Mouse (Mus musculus) heart, postnatal 25 days (tissue): ENCODE measurements around the gene Lipa. TPM values are rescaled to one million over a fixed set of nuclear protein-coding genes. Genes with fewer than 3 reads are reported as not detected.
A peak's percentile ranks its signal among the peaks of the same experiment; 100 is the strongest.

Experiments
- DNase-seq: peaks from one replicate; pipeline ENCODE4 v3.0.0; 2022; ENCODE audit warnings: low spot score
- intact Hi-C: fragments of 180-260 bp; cut with DNase I; formaldehyde crosslinking; loops from one replicate; pipeline ENCODE4 v1.15.1; 2025
- total RNA-seq, 2 experiments: library from RNA; stranded (reverse); gene quantifications; 2 replicates each; pipeline ENCODE4 v1.2.3; 2021

The Lipa gene
- total RNA-seq, 2 experiments from 2014 or later = 21.0 to 25.6 TPM

DNA sequence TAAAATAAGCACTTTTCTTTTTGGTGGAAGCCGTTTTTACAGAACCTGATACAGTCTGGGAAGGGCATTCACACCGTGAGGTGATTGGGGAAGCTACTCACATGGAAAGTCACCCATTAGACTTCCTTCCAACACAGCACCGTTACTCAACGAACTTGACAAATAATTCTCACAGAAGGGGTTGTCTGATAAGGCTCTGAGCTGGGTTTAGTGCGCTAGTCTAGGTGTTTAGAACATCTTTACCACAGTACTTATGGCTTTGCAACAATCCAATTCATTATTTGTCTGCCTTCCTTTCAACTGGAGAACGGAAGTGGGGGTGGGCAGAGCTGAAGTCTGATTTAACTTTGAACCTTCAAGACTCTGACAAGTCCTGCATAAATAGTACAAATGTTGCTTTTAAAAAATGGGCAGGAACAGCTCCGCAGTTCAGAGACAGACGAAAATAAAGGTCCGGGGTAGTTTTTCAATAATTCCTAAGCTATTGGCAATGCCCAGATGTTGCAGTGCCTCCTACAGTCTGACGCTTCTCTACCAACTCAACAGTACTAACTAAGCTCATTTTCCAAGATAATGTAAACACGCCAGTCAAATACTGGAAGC, 852 bp downstream of the Lipa start:
- DNase-seq = no peak

DNA sequence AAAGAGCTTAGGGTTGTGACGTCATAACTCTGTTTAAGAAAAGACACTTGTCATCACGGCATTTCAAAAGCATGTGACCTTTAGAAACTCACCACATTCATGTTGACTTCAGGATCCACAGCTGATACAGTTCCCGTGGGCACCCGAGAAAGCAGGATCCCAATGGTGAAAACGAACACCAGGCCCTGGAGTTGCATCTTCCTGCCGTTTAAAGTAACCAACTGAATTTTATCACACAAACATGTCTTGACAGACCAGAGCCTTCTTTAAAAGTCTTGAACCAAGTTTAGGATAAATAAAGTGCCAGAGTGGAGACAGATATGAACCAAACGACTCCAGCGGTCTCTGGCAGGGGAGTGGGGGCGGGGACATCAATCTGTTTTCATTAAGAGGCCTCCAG, 2.6 kb downstream of the Lipa start:
- intact Hi-C loops = loop anchor here (10.0 kb wide), 1 partner anchor 350 kb away; the partner anchor contains the start of gene Pank1
- no peak for DNase-seq

More for the DNA sequence above, 852 bp downstream of the Lipa start:
- intact Hi-C loops = loop anchor here (10.0 kb wide), 1 partner anchor 348 kb away; the partner anchor contains the start of gene Pank1

DNA sequence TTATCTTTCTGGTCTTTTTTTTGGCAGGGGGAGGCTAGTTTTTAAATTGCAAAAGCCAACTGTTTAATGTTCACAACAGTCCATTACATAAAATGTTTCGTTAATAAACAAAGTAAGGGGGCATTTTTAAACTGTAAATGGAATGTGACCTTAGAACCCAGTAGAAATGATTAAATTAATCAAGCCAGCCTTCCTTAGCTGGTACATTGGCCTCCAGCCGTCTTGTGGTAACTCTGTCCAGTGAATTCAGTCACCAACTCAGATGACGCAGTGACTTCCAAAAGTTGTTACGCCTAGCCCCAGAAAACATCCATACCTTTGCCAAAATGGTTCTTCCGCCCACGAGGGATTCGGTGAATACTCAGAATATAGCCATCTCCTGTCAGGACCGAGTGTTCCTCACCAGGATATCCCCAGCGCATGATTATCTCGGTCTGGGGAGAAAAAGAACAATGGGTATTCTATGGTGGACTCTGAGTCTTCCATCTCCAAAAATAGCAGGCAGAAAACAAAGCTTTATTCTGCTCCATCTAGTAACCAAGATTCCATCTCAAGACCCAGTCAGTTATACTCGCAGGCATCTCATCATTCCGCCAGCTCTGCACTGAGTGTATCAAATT, 4.1 kb downstream of the Lipa start:
- no peak for DNase-seq
- intact Hi-C loops = loop anchor here (10.0 kb wide), 1 partner anchor 352 kb away; the partner anchor contains the start of gene Pank1

- intact Hi-C loops = loop anchor here (10.0 kb wide), 1 partner anchor 353 kb away; the partner anchor contains the start of gene Pank1
- no peak for DNase-seq
Observed at GRCm38 (mm10) chr19:34521978-34522377, 5.3 kb downstream of the Lipa start.

DNA sequence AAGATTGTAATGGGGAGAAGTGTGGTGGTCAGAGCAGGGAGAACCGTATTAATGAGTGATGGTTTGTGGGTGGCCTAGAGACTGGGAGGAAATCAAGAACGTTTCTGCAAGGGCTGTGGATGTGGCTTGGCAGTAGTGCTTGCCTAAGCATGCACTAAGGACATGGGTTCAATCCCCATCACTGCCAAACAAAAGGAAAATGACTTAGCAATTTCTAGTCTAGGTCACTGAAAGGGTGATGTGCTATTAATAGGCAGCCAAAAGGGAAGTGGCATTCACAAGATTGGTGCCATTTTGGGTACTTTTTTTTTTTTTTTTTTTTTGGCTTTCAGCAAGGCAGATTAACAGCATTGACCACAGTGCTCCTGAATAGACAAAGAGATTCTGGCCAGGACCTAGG, 5.9 kb downstream of the Lipa start:
- intact Hi-C loops = loop anchor here (10.0 kb wide), 1 partner anchor 353 kb away; the partner anchor contains the start of gene Pank1
- DNase-seq = no peak

- intact Hi-C loops = loop anchor here (10.0 kb wide), 1 partner anchor 355 kb away; the partner anchor contains the start of gene Pank1
- DNase-seq = no peak
Observed at GRCm38 (mm10) chr19:34520051-34520450, 7.2 kb downstream of the Lipa start.

- no peak for DNase-seq
- intact Hi-C loops = loop anchor here (10.0 kb wide), 1 partner anchor 355 kb away; the partner anchor contains the start of gene Pank1
Observed at GRCm38 (mm10) chr19:34519646-34520045, 7.6 kb downstream of the Lipa start.

- intact Hi-C loops = no loop called here
- no peak for DNase-seq
Observed at GRCm38 (mm10) chr19:34518786-34519185, 8.5 kb downstream of the Lipa start.

- intact Hi-C loops = no loop called here
- no peak for DNase-seq
Observed at GRCm38 (mm10) chr19:34517812-34518594, 9.3 kb downstream of the Lipa start.

- intact Hi-C loops = no loop called here
- no peak for DNase-seq
Observed at GRCm38 (mm10) chr19:34517197-34517596, 10.1 kb downstream of the Lipa start.

GRCm38 (mm10) chr19:34516346-34516745, 10.9 kb downstream of the Lipa start:
- intact Hi-C loops = no loop called here
- DNase-seq = no peak

GRCm38 (mm10) chr19:34515681-34516080, 11.6 kb downstream of the Lipa start:
- intact Hi-C loops = no loop called here
- peak; percentile 14 for DNase-seq

- intact Hi-C loops = no loop called here
- DNase-seq = no peak
Observed at GRCm38 (mm10) chr19:34511528-34511927, 15.7 kb downstream of the Lipa start.

DNA sequence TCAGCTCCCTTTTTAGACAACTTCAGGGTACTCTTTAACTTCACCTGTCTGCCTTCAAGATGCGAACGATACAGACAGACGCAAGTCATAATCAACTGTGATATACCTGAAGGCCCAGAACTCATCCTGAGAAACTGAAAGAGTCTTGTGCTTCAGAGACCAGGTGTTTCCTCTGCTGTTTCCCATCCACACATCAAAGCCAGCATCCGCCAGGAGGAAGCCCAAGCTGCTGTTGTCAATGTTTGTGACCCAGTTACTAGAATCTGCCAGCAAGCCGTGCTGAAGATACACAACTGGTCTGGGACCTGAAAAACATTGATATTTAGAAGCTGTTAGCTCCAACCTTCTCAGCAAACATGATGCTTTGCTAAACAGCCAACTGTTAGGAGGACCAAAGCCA, 16.6 kb downstream of the Lipa start:
- DNase-seq = no peak
- intact Hi-C loops = no loop called here

DNA sequence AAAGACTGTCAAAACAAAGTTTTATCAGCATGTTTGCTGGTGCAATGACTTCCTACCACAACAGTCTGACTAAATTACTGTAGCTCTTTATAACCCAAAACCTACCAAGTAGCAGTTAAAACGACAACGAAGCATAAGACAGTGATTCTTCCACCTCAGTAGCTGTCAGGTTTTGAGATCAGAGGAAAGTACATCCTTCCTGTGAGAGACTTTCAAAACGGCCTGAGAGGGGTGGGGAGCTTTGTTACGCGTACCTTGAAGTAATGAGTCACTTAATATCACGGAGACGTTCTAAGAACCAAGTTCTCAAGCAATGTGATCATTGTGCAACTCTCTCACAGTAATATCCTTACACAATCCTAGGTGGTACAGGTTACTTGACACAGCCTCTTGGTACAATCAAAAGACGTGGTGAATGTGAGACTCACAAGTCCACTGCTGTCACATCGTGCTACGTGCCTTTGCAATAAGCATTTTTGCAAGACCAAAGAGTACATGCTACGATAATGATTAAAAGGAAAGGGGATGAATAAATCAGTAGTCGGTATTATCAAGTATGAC, 22.0 kb downstream of the Lipa start:
- intact Hi-C loops = no loop called here
- DNase-seq = no peak

- peak; percentile 38 for DNase-seq
- intact Hi-C loops = loop anchor here (5.0 kb wide), 1 partner anchor 137 kb away; no protein-coding TSS in a partner anchor
Observed at GRCm38 (mm10) chr19:34500763-34501162, 26.5 kb downstream of the Lipa start.

GRCm38 (mm10) chr19:34496353-34496752, 30.9 kb downstream of the Lipa start:
- intact Hi-C loops = no loop called here
- no peak for DNase-seq

DNA sequence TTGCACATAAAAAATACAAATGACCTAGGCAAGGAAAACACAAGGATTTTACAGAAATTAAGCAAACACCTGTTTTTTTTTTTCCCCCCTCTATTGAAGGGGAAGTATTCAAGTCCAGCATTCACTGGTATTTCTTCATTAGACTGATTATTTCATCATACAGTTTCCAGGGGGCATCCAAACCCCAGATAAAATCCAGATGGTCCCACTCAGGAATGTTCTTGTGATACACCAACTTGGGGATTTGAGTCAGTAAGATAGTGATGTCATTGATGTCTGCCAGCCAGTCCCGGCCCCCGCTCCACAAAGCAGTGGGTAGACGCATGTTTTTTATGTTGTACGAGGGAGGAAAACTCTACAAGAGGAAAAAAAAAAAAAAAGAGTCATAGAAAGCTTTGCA, 33.4 kb downstream of the Lipa start:
- no peak for DNase-seq

DNA sequence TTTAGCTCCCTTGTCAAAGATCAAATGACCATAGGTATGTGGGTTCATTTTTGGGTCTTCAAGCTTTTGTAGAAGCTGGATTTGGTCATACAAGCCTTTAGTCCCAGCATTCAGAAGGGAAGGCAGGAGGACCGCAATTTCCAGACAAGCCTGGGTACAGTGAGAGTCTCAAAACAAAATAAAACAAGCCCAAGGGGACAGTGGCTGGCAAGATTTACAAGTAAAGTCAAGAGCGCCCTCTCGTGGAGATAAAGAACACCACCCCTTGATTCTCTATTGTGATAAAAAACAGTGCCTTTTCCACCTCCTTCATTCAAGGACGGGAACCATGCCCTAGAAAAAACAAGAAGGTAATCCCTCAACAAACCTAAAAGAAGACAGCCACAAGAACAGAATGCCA, 43.7 kb downstream of the Lipa start:
- intact Hi-C loops = loop anchor here (1.0 kb wide), 1 partner anchor 149 kb away; no protein-coding TSS in a partner anchor

More for the DNA sequence above, 33.4 kb downstream of the Lipa start:
- intact Hi-C loops = no loop called here

More for the DNA sequence above, 43.7 kb downstream of the Lipa start:
- no peak for DNase-seq
